Mouse (Mus musculus): ENCODE data around the gene Tada3.

Gene Tada3

GRCm38 (mm10) chr6:113386025-113386424 lies 8.3 kb upstream of the Tada3 start:
- in situ Hi-C loops (cut with MboI, MseI): no loop called here

- in situ Hi-C loops (cut with MboI, MseI): no loop called here
These were observed 7.6 kb upstream of the Tada3 start for GRCm38 (mm10) chr6:113385160-113385714.

- in situ Hi-C loops (cut with MboI, MseI): no loop called here
These were observed 6.8 kb upstream of the Tada3 start for GRCm38 (mm10) chr6:113384351-113384927.

- in situ Hi-C loops (cut with MboI, MseI): no loop called here
These were observed 2.8 kb upstream of the Tada3 start for GRCm38 (mm10) chr6:113380480-113380879.

GRCm38 (mm10) chr6:113379246-113379645 lies 1.6 kb upstream of the Tada3 start:
- in situ Hi-C loops (cut with MboI, MseI): no loop called here

- in situ Hi-C loops (cut with MboI, MseI): no loop called here
These were observed 549 bp downstream of the Tada3 start for GRCm38 (mm10) chr6:113377172-113377495.

GRCm38 (mm10) chr6:113373491-113373890 lies 4.2 kb downstream of the Tada3 start:
- in situ Hi-C loops (cut with MboI, MseI): no loop called here

GRCm38 (mm10) chr6:113370194-113370929 lies 7.3 kb downstream of the Tada3 start:
- in situ Hi-C loops (cut with MboI, MseI): no loop called here

- in situ Hi-C loops (cut with MboI, MseI): no loop called here
These were observed 9.1 kb downstream of the Tada3 start for GRCm38 (mm10) chr6:113368577-113368976.

- in situ Hi-C loops (cut with MboI, MseI): no loop called here
These were observed 9.6 kb downstream of the Tada3 start for GRCm38 (mm10) chr6:113368124-113368523.

- in situ Hi-C loops (cut with MboI, MseI): no loop called here
These were observed 10.1 kb downstream of the Tada3 start for GRCm38 (mm10) chr6:113367574-113367973.

GRCm38 (mm10) chr6:113366639-113367038 lies 11.0 kb downstream of the Tada3 start:
- in situ Hi-C loops (cut with MboI, MseI): no loop called here

- in situ Hi-C loops (cut with MboI, MseI): no loop called here
These were observed 13.1 kb downstream of the Tada3 start for GRCm38 (mm10) chr6:113364518-113365135.

- in situ Hi-C loops (cut with MboI, MseI): no loop called here
These were observed 15.4 kb downstream of the Tada3 start for GRCm38 (mm10) chr6:113362241-113362640.

GRCm38 (mm10) chr6:113361476-113361875 lies 16.2 kb downstream of the Tada3 start:
- in situ Hi-C loops (cut with MboI, MseI): no loop called here

- in situ Hi-C loops (cut with MboI, MseI): no loop called here
These were observed 24.0 kb downstream of the Tada3 start for GRCm38 (mm10) chr6:113353696-113354095.

GRCm38 (mm10) chr6:113352820-113353219 lies 24.9 kb downstream of the Tada3 start:
- in situ Hi-C loops (cut with MboI, MseI): no loop called here

GRCm38 (mm10) chr6:113351653-113352052 lies 26.0 kb downstream of the Tada3 start:
- in situ Hi-C loops (cut with MboI, MseI): no loop called here

GRCm38 (mm10) chr6:113351161-113351560 lies 26.5 kb downstream of the Tada3 start:
- in situ Hi-C loops (cut with MboI, MseI): no loop called here

- in situ Hi-C loops (cut with MboI, MseI): no loop called here
These were observed 27.1 kb downstream of the Tada3 start for GRCm38 (mm10) chr6:113350538-113350937.

- in situ Hi-C loops (cut with MboI, MseI): no loop called here
These were observed 30.8 kb downstream of the Tada3 start for GRCm38 (mm10) chr6:113346897-113347296.

- in situ Hi-C loops (cut with MboI, MseI): no loop called here
These were observed 33.4 kb downstream of the Tada3 start for GRCm38 (mm10) chr6:113344321-113344720.
